Mouse (Mus musculus): Measurements from ENCODE around the gene Hist2h3b.

DNA sequence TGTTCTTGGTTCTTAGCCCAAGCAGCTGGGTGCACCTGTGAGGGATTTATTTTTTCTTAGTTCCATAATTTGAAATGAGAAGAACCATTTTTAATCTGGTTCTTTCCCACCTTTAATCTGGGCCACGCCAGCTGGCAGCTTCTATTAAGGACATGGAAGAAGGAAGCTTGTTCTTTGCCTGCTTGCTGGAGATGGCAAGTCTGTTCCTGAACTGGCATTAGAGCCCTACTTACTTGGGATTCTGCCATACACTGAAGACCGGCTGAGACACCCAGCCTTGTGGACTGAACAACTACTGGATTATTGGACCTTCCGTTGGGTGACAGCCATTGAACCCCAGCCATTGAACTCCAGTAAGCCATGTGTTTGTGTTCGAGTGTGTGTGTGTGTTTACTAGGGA, 45.7 kb upstream of the Hist2h3b start:
- TF ChIP-seq POU5F1 (IDR thresholded peaks at IDR 0.05; ENCODE audit: borderline replicate concordance, low read length), result no peak
- TF ChIP-seq CTCF (conservative IDR thresholded peaks at IDR 0.05; ENCODE audit: low read length), result no peak
